Mouse (Mus musculus) limb, embryonic 11.5 days (tissue): ENCODE measurements at regions not wholly inside any gene's neighbourhood (a gene's known extent, or its start where the extent isn't known, plus 50 kb on each side); places are given as distances from the start of the nearest gene placed in this dataset.

Experiments used
- ATAC-seq: fragments of 200-750 bp; cut with Nextera tagmentation; 2 replicates; pipeline ENCODE4 v1.8.0; 2017; ENCODE audit warnings: low read depth; ENCODE audit not compliant: insufficient number of reproducible peaks, low FRiP score, low TSS enrichment
- DNase-seq: peaks from one replicate; pipeline ENCODE4 v3.0.0-alpha.2; 2015; ENCODE audit warnings: low spot score
- H3K27ac ChIP-seq: fragments of 300-500 bp; sonication (generic); replicated peaks from 2 replicates; pipeline ENCODE4 v1.5.1; 2014; ENCODE audit warnings: low read depth, mild to moderate bottlenecking, low read length
- H3K27me3 ChIP-seq: fragments of 300-500 bp; sonication (generic); 2 replicates; pipeline ENCODE4 v1.6.1; 2014; ENCODE audit warnings: mild to moderate bottlenecking, low read length, mixed read lengths; ENCODE audit not compliant: control insufficient read depth, insufficient read depth
- H3K36me3 ChIP-seq: fragments of 300-500 bp; sonication (generic); 2 replicates; pipeline ENCODE4 v1.6.1; 2014; ENCODE audit warnings: mild to moderate bottlenecking, low read length, moderate library complexity, mixed read lengths; ENCODE audit not compliant: control insufficient read depth, insufficient read depth
- H3K4me1 ChIP-seq: fragments of 300-500 bp; sonication (generic); 2 replicates; pipeline ENCODE4 v1.6.1; 2014; ENCODE audit warnings: low read length, mixed read lengths; ENCODE audit not compliant: control insufficient read depth, insufficient read depth
- H3K4me2 ChIP-seq: fragments of 300-500 bp; sonication (generic); 2 replicates; pipeline ENCODE4 v1.6.1; 2014; ENCODE audit warnings: low read depth, mild to moderate bottlenecking, moderate library complexity; ENCODE audit not compliant: severe bottlenecking
- H3K4me3 ChIP-seq: fragments of 300-500 bp; sonication (generic); 2 replicates; pipeline ENCODE4 v1.5.1; 2014; ENCODE audit warnings: low read depth, low read length
- H3K9ac ChIP-seq: fragments of 300-500 bp; sonication (generic); 2 replicates; pipeline ENCODE4 v1.6.1; 2014; ENCODE audit warnings: mild to moderate bottlenecking, low read length
- H3K9me3 ChIP-seq: fragments of 300-500 bp; sonication (generic); 2 replicates; pipeline ENCODE4 v1.6.1; 2016; ENCODE audit warnings: low read length; ENCODE audit not compliant: control insufficient read depth
- WGBS: fragments of 180-500 bp; shearing (Covaris S2); extraction: QIAGEN DNeasy Blood & Tissue Kit; methylation state at CpG from one replicate; pipeline ENCODE4 v1.1.7; 2014; 5-methylcytosine and 5-hydroxymethylcytosine counted together

DNA sequence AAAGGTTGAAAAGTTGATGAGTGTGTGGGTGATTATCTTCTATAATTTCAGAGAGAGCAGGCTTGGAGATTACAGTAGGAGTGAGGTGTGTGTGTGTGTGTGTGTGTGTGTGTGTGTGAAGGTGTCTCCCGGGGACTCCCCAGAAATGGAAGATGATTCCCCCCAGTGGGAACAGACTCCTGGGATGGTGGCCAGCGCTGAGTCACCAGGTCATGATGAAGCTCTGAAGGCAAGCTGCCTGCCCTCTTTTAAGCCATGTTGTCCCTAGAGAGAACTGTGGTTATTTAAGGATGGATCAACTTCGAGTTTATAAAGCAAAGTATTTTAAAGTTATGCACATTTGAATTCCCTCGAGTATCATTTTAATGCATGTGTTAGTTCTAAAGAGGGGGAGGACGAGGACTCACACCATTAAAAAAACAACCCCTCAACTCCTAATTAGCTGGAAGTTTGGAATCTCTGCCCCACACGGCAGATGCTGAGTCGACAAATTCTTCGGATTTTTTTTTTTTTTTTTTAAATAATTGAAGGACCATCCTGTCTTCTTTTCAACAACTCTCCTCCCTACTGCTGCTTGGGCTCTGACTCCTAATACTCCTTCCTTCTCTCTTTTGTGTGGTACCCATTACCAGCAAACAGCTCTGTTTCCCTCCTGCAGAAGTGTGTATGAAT lies 186.6 kb downstream of the Ly86 start:
- Histone ChIP-seq H3K36me3 (no peaks in the 10 kb centered on the region), H3K9ac (no peak overlapping the region), H3K9me3 (no peaks in the 10 kb centered on the region), H3K4me1 (no peaks in the 10 kb centered on the region; the same call in 1 of the 2 replicates), H3K27me3 (no peaks in the 10 kb centered on the region), H3K4me2 (no peak overlapping the region), H3K4me3 (no peak overlapping the region), H3K27ac (no peak overlapping the region)
- DNase-seq: no peak
- WGBS: 67% methylated on average over 8 of the region's 8 CpGs
- ATAC-seq: no peak

DNA sequence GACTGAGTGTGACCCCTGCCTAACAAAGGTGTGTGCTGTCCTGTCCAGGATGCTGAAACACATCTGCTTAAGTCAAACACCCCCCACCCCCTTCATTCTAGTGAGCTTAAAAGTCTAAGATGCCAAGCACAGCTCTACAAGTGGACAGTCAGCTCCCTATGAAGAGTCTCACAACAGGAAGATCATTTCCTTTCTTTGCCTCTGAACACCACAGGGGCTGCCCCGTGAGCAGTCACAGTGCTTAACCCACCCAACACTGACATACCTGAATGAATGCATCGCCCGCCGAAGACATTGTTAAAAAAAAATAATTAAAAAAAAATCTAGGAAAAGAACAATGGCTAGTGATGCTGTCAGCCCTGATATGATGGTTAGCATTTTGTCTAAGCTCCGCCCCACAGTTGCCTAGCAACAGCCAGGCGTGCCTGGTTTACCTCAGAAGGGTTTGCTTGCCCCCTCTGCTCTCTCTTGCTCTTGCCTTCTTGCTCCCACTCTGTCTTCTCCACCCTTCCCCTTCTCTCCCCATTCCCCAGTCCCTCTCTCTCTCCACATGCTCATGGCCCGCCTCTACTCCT lies 187.7 kb downstream of the Ly86 start:
- no peak for DNase-seq
- Histone ChIP-seq H3K4me1 (no peaks in the 10 kb centered on the region; the same call in 1 of the 2 replicates), H3K9ac (no peak overlapping the region), H3K9me3 (no peaks in the 10 kb centered on the region), H3K4me2 (no peak overlapping the region), H3K27me3 (no peaks in the 10 kb centered on the region), H3K4me3 (no peak overlapping the region), H3K36me3 (no peaks in the 10 kb centered on the region), H3K27ac (no peak overlapping the region)
- 73% methylated on average over 7 of the region's 7 CpGs for WGBS
- no peak for ATAC-seq

DNA sequence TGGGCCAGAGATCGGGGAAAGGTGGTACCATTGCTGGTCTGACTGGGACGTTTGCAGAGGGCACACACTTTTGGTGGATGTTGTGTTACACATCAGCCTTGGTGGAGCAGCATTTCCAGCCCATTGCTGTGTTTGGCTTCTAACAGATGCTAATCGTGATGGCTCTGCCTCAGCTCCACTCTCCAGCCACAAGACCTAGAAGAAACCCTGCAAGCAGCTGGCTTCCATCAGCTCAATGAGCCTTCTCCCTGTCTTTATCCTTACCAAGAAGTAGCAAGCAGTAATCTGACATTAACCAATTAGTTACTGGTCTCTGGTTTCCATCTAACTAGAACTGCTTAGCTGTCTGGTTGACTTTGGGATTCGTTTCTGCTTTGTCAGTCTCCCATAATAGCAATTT lies 188.8 kb downstream of the Ly86 start:
- WGBS: 61% methylated on average over 4 of the region's 4 CpGs
- ATAC-seq (no peak), DNase-seq (no peak)
- no peaks in the 10 kb centered on the region for H3K27me3 ChIP-seq
- H3K27ac ChIP-seq: no peak overlapping the region
- H3K9me3 ChIP-seq: no peaks in the 10 kb centered on the region
- no peaks in the 10 kb centered on the region for H3K4me1 ChIP-seq
- no peak overlapping the region for H3K4me3 ChIP-seq
- no peak overlapping the region for H3K4me2 ChIP-seq
- H3K36me3 ChIP-seq: no peaks in the 10 kb centered on the region
- no peak overlapping the region for H3K9ac ChIP-seq

DNA sequence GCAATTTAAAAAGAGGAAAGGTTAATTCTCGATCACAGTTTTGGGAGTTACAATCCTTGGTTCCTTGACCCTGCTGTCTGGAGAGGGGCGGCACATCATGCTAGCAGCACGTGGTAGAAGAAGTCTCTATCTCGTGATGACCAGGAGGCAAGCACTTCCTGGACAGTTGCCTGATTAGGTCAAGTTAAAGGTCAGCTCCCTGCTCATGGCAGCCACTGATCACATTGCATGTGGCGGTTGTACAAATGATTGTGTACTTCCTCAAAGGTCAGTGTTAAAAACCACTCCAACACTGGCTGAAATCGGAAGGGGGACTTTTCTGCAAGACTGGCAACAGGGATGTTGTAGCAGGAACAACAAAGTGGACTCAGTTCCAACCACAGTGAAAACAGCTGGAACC lies 192.3 kb downstream of the Ly86 start:
- 73% methylated on average over 6 of the region's 6 CpGs for WGBS
- Histone ChIP-seq H3K4me2 (no peak overlapping the region), H3K36me3 (no peaks in the 10 kb centered on the region), H3K9ac (no peak overlapping the region), H3K9me3 (no peaks in the 10 kb centered on the region), H3K4me3 (no peak overlapping the region), H3K27ac (no peak overlapping the region), H3K27me3 (no peaks in the 10 kb centered on the region), H3K4me1 (peaks cover 7% of the 10 kb centered on the region; the same call in 1 of the 2 replicates)
- ATAC-seq: no peak
- DNase-seq: no peak

DNA sequence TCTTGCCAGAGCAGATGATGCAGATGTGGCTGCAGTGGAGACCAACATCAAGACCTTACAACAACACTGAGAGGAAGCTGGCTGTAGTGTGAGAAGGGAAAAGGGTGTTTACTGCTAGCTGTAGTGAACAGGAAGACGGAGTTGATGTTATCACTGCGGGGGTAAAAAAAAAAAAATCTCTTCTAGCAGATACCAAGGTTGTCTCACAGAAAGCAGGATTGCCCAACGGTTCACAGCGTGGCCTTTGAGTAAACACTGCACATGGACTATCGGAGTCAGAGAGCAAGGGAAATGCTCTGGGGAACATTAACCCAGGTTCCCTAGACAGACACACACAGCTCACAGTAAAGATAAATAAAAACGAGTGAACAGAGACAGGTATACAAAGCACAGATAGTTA lies 192.8 kb downstream of the Ly86 start:
- Histone ChIP-seq H3K27me3 (no peaks in the 10 kb centered on the region), H3K36me3 (no peaks in the 10 kb centered on the region), H3K9me3 (no peaks in the 10 kb centered on the region), H3K9ac (no peak overlapping the region), H3K4me3 (no peak overlapping the region), H3K4me2 (no peak overlapping the region), H3K4me1 (peaks cover 7% of the 10 kb centered on the region; the same call in 1 of the 2 replicates), H3K27ac (no peak overlapping the region)
- ATAC-seq (no peak), DNase-seq (no peak)
- 69% methylated on average over 6 of the region's 6 CpGs for WGBS

DNA sequence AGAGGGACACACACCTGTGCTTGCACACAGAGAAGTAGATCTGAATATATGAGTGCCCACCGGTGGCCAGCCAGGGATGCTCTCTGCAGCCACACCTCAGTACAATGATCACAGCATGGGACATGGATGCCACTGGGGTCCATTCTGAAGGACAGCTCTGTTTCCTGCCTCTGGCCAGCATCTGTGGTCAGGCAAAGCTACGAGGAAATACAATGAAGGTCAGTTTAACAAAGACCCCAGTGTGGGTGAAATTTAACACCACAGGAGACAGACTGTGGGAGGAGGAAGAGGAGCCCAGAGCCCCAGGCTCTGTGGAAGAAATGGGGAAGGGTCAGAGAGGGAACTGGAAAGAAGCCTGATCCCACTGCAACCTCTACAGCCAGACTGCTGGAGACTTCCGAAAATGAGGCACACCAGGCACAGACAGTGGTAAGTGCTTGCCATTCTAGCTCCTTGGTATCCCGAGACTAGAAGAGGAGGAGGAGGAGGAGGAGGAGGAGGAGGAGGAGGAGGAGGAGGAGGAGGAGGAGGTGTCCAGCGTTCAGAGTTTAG lies 196.0 kb downstream of the Ly86 start:
- Histone ChIP-seq H3K9ac (no peak overlapping the region), H3K4me2 (no peak overlapping the region), H3K27ac (no peak overlapping the region; the same call in 1 of the 2 replicates), H3K36me3 (no peaks in the 10 kb centered on the region), H3K4me3 (no peak overlapping the region), H3K9me3 (no peaks in the 10 kb centered on the region), H3K4me1 (peaks cover 7% of the 10 kb centered on the region; the same call in 1 of the 2 replicates), H3K27me3 (no peaks in the 10 kb centered on the region)
- no peak for DNase-seq
- ATAC-seq: no peak
- 27% methylated on average over 4 of the region's 5 CpGs for whole genome bisulfite sequencing

DNA sequence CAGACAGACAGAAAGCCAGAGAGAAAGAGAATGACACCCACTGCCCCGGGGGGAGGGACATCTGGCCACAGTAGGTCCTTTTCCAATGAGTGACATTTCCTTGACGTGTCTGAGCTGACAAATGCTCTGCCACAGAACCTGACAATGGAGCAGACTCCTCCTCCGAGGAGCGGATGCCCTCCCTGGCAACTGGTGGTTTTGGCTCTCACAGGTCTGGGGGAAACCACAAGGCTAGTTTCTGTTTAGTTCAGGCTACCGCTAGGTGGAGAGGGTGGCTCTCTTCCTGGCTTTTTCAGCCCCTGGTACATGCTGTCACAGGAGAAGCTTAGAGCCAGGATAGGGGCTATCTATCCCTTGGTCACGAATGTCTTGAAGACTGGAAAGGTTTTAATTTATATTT lies 196.7 kb downstream of the Ly86 start:
- Histone ChIP-seq H3K4me2 (no peak overlapping the region), H3K27me3 (no peaks in the 10 kb centered on the region), H3K4me3 (no peak overlapping the region), H3K27ac (no peak overlapping the region), H3K9me3 (no peaks in the 10 kb centered on the region), H3K4me1 (peaks cover 7% of the 10 kb centered on the region; the same call in 1 of the 2 replicates), H3K36me3 (no peaks in the 10 kb centered on the region), H3K9ac (no peak overlapping the region)
- ATAC-seq: peak; percentile 73; the same call in 1 of the 2 replicates
- DNase-seq: peak; percentile 68
- WGBS: 12% methylated on average over 6 of the region's 6 CpGs

DNA sequence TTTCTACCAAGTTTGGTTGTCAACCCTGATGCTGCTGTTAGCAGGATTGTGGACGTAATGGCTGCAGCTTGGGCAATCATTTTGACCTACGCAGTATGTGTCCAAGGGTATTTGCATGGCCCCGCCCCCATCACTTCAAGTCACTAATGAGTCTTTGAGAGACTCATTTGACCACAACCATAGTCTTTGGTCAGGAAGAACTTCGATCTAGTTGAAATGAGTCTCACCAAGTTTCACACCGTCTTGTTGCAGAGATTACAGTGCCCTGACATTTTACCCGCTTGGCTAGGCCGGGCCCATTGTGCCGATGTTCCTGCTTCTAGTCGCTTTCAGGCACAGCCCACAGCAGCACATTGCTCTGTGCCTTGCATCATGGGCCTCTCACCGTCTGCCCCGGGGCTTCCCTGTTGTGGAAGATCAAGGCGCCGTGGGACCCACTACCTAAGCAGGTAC lies 197.8 kb downstream of the Ly86 start:
- Histone ChIP-seq H3K27me3 (no peaks in the 10 kb centered on the region), H3K4me1 (peaks cover 7% of the 10 kb centered on the region; the same call in 1 of the 2 replicates), H3K9ac (no peak overlapping the region), H3K9me3 (no peaks in the 10 kb centered on the region), H3K4me2 (no peak overlapping the region), H3K4me3 (no peak overlapping the region), H3K36me3 (no peaks in the 10 kb centered on the region), H3K27ac (no peak overlapping the region)
- ATAC-seq (no peak), DNase-seq (no peak)
- 88% methylated on average over 13 of the region's 13 CpGs for WGBS
